Mouse (Mus musculus): ENCODE data around the gene Atf1. TPM values are rescaled to one million over a fixed set of nuclear protein-coding genes. Genes with fewer than 3 reads are reported as not detected.
"Not testable (repeated sequence)": the region's sequence is repeated elsewhere in the genome, so short reads cannot be mapped to it uniquely, and the experiment has no call there.

Atf1 gene
- polyA plus RNA-seq, 1 experiment from 2014 or later: 37.9 TPM

DNA sequence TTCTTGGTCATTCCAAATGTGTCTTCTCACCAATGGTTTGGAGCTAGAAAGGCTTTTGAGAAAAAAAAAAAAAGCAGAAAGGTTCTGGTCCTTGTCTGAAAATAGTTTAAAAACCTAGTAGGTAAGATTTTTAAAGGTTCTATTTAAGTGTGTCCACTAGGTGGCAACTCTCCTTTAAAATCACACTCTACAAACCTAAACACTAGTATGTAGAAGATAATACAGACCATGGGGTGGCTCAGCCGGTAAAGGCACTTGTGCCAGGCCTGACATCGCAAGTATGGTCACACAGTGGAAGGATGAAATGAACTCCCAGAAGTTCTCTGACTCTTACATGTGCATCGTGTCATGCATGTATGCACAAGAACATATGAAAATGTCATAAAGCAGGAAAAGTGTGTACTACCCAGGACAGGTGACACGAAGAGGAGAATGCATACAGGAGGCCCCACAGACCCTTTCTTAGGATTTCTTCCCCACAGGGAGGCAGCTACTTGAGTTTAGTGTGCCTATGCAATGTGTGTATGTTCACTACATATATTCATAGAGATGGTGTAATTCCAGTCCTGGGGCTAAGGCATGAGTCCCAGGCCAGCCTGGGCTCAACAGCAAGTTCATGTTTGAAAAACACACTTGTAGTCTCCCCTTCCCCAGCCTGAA lies 35.8 kb downstream of the Atf1 start:
- Histone ChIP-seq H3K36me3 (peaks cover 21% of the 10 kb centered on the region), H3K9ac (no peak overlapping the region), H3K9me3 (replicated peaks) (no peaks in the 10 kb centered on the region), H3K4me3 (no peak overlapping the region), H3K27ac (no peak overlapping the region), H3K4me2 (no peak overlapping the region), H3K27me3 (no peaks in the 10 kb centered on the region), H3K4me1 (replicated peaks) (0 out of 2 replicates have a peak, but pooled peaks cover 2% of the 10 kb centered on the region)
- WGBS: 26% methylated on average over 4 of the region's 4 CpGs
- no peak for ATAC-seq (replicated peaks; ENCODE audit: insufficient number of reproducible peaks, insufficient read depth, low FRiP score, low read depth)

DNA sequence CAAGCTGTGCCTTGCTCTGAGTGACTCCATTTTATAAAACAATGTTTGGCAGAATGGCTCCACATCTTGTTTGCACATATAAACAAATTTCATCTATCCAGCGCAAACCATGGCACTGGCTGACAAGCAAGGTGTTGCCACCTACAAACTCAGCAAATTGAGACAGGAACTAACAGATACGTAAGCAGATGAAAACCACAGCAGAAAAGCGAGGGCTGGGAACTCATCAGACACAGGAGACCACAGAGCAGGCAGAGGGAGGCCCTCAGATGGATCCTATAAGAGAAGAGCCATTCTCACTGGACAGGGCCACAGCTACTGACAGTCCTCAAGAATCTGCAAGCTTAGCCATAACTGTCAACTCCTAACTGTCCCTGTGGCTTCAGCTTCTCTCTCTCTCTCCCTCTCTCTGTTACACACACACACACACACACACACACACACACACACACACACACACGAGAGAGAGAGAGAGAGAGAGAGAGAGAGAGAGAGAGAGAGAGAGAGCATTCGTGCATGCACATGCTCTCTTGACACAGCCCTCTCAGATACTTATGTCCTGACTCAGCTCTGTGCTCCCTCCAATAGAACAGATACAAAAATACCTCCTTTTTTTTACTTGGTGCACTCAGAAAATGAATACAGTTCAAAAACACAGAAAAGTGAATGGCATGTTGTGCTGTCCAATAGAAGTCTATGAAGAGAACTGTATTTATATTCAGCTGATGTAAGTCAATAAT lies 38.1 kb downstream of the Atf1 start:
- Histone ChIP-seq H3K4me2 (no peak overlapping the region), H3K4me1 (replicated peaks) (0 out of 2 replicates have a peak, but pooled peaks cover 2% of the 10 kb centered on the region), H3K4me3 (no peak overlapping the region), H3K27ac (no peak overlapping the region), H3K27me3 (no peaks in the 10 kb centered on the region), H3K9me3 (replicated peaks) (no peaks in the 10 kb centered on the region), H3K9ac (no peak overlapping the region), H3K36me3 (peaks cover 12% of the 10 kb centered on the region)
- ATAC-seq (replicated peaks; ENCODE audit: insufficient number of reproducible peaks, insufficient read depth, low FRiP score, low read depth): no peak
- 72% methylated on average over 4 of the region's 5 CpGs for WGBS

GRCm38 (mm10) chr15:100268916-100269315 lies 41.3 kb downstream of the Atf1 start:
- Histone ChIP-seq H3K4me1 (replicated peaks) (no peaks in the 10 kb centered on the region), H3K4me2 (no peak overlapping the region), H3K9ac (no peak overlapping the region), H3K27me3 (no peaks in the 10 kb centered on the region), H3K36me3 (no peaks in the 10 kb centered on the region), H3K9me3 (replicated peaks) (no peaks in the 10 kb centered on the region), H3K27ac (no peak overlapping the region), H3K4me3 (no peak overlapping the region)
- ATAC-seq (replicated peaks; ENCODE audit: insufficient number of reproducible peaks, insufficient read depth, low FRiP score, low read depth): no peak
- 54% methylated on average over 2 of the region's 2 CpGs for WGBS

DNA sequence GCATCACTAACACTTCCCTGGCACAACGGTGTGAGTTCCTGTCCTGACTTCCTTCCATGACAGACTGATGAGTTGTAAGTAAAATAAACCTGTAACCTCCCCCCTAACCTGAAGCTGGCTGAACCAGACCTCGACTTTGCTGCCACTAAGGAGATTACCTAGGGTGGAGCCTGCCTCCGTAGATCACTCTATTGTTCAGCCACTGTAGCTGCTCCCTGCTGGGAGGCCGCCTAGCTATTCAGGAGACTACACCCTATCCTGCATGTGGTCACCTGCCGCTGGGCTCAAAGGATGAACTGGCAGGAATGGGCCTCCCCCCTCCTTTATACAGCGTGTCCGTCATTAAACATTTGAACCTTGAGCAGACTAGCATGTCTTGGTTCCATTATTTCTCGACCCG lies 42.2 kb downstream of the Atf1 start:
- Histone ChIP-seq H3K27me3 (no peaks in the 10 kb centered on the region), H3K4me2 (no peak overlapping the region), H3K27ac (no peak overlapping the region), H3K9ac (no peak overlapping the region), H3K4me1 (replicated peaks) (no peaks in the 10 kb centered on the region), H3K9me3 (replicated peaks) (no peaks in the 10 kb centered on the region), H3K36me3 (no peaks in the 10 kb centered on the region), H3K4me3 (no peak overlapping the region)
- ATAC-seq (replicated peaks; ENCODE audit: insufficient number of reproducible peaks, insufficient read depth, low FRiP score, low read depth): no peak
- 26% methylated on average over 9 of the region's 9 CpGs for WGBS

DNA sequence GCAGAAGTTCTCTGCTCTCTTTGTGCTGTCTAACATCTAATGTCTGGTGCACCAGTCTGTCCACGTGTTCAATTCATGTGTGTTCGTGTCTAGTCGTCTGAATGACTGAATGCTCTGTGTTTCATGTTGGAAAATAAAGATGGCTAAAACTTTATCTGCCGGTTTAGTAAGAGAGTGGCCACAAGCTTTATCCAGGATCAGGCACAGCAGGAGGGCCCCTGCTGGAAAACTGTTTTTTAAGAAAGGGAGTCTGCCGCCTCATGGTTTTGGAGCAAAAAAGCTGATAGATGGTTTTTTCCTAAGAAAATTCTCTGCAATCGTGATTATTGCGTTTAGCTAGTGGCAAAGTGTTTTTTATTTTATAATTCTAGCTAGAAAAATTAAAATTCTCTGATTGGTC lies 43.0 kb downstream of the Atf1 start:
- not testable (repeated sequence) for H3K27me3 ChIP-seq; H3K4me3 ChIP-seq; H3K4me2 ChIP-seq; H3K36me3 ChIP-seq; ATAC-seq (replicated peaks; ENCODE audit: insufficient number of reproducible peaks, insufficient read depth, low FRiP score, low read depth); H3K27ac ChIP-seq; H3K4me1 ChIP-seq (replicated peaks); H3K9me3 ChIP-seq (replicated peaks); H3K9ac ChIP-seq
- 43% methylated on average over 7 of the region's 7 CpGs for WGBS

DNA sequence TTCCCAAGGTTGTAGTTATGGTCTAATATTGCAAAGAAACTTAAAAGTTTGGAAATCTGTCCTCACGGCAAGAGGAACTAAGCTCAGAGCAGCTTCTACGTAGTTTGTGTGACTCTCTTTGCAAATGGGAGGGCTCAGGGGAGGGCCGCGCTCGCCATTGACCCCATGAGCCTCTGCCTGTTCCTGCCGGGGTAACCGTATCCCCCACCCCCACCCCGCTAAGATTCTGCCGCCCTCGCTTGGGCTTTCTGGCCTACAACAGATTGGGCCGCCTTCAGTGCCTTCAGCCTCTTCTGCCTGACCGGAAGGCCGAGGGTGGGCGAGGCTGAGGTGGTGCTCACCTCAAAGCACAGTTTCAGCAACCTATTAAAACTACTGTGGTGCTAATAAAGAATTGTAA lies 43.8 kb downstream of the Atf1 start:
- Histone ChIP-seq H3K4me1 (replicated peaks) (no peaks in the 10 kb centered on the region), H3K9me3 (replicated peaks) (no peaks in the 10 kb centered on the region), H3K9ac (no peak overlapping the region), H3K4me2 (no peak overlapping the region), H3K27ac (no peak overlapping the region), H3K4me3 (no peak overlapping the region), H3K27me3 (no peaks in the 10 kb centered on the region), H3K36me3 (no peaks in the 10 kb centered on the region)
- ATAC-seq (replicated peaks; ENCODE audit: insufficient number of reproducible peaks, insufficient read depth, low FRiP score, low read depth): no peak
- 71% methylated on average over 14 of the region's 14 CpGs for WGBS

DNA sequence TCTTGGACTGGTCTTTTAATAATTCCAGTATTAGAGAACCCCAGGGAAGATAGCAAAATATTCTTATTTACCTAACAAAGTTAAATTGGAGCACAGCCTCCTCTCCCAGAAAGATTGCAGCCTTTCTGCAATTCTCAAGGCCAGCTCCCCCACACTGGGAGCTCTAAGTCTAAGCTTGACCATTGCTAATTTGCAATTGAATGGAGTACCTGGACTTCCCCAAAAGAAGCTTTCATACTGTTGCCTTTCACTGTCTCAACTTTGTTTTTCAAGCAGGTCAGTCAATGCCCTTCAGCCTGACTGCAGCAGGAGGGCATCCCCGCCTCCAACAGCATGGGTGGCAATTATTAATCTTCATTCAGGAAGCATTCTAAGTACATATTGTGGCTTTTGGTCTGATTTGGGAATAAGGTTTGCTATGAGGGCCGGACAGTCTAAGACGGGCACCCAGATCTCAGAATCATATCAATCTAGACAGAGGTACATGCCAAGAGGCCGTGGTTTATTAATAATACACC lies 46.2 kb downstream of the Atf1 start:
- ATAC-seq (replicated peaks; ENCODE audit: insufficient number of reproducible peaks, insufficient read depth, low FRiP score, low read depth); H3K4me1 ChIP-seq (replicated peaks); H3K4me3 ChIP-seq; H3K4me2 ChIP-seq; H3K27me3 ChIP-seq; H3K9ac ChIP-seq; H3K9me3 ChIP-seq (replicated peaks); H3K27ac ChIP-seq; H3K36me3 ChIP-seq: not testable (repeated sequence)
- WGBS: 85% methylated on average over 4 of the region's 4 CpGs

GRCm38 (mm10) chr15:100274790-100275559 lies 47.4 kb downstream of the Atf1 start:
- Histone ChIP-seq H3K36me3 (no peaks in the 10 kb centered on the region), H3K9me3 (replicated peaks) (no peaks in the 10 kb centered on the region), H3K4me2 (no peak overlapping the region), H3K4me1 (replicated peaks) (no peaks in the 10 kb centered on the region), H3K4me3 (no peak overlapping the region), H3K27me3 (no peaks in the 10 kb centered on the region), H3K9ac (no peak overlapping the region), H3K27ac (no peak overlapping the region)
- WGBS: 85% methylated on average over 7 of the region's 7 CpGs
- no peak for ATAC-seq (replicated peaks; ENCODE audit: insufficient number of reproducible peaks, insufficient read depth, low FRiP score, low read depth)

DNA sequence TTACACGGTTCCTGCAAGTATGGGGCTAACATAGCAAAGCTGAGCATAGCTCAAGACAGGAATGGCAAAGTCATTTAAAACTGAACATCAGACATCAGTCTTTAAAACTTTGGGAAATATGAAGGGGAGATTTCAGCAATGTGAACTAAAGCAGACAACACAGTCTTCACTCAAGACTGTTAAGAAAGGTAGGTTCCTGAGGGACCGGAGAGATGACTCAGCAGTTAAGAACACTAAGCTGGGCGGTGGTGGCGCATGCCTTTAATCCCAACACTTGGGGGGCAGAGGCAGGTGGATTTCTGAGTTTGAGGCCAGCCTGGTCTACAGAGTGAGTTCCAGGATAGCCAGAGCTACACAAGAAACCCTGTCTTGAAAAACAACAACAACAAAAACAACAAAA lies 48.8 kb downstream of the Atf1 start:
- no peak for ATAC-seq (replicated peaks; ENCODE audit: insufficient number of reproducible peaks, insufficient read depth, low FRiP score, low read depth)
- H3K27me3 ChIP-seq: no peaks in the 10 kb centered on the region
- no peak overlapping the region for H3K4me2 ChIP-seq
- WGBS: 94% methylated on average over 4 of the region's 4 CpGs
- no peak overlapping the region for H3K4me3 ChIP-seq
- H3K4me1 ChIP-seq (replicated peaks): no peaks in the 10 kb centered on the region
- H3K9ac ChIP-seq: no peak overlapping the region
- no peak overlapping the region for H3K27ac ChIP-seq
- H3K9me3 ChIP-seq (replicated peaks): no peaks in the 10 kb centered on the region; the same call in 1 of the 2 replicates
- no peaks in the 10 kb centered on the region for H3K36me3 ChIP-seq

- no peaks in the 10 kb centered on the region for H3K27me3 ChIP-seq
- H3K27ac ChIP-seq: no peak overlapping the region
- no peak overlapping the region for H3K9ac ChIP-seq
- no peak overlapping the region for H3K4me3 ChIP-seq
- no peaks in the 10 kb centered on the region for H3K36me3 ChIP-seq
- no peaks in the 10 kb centered on the region; the same call in 1 of the 2 replicates for H3K9me3 ChIP-seq (replicated peaks)
- WGBS: 83% methylated on average over 3 of the region's 3 CpGs
- no peak overlapping the region for H3K4me2 ChIP-seq
- ATAC-seq (replicated peaks; ENCODE audit: insufficient number of reproducible peaks, insufficient read depth, low FRiP score, low read depth): no peak
- no peaks in the 10 kb centered on the region for H3K4me1 ChIP-seq (replicated peaks)
These were observed 50.0 kb downstream of the Atf1 start for GRCm38 (mm10) chr15:100277586-100277985.

- no peaks in the 10 kb centered on the region; the same call in 1 of the 2 replicates for H3K9me3 ChIP-seq (replicated peaks)
- no peak for ATAC-seq (replicated peaks; ENCODE audit: insufficient number of reproducible peaks, insufficient read depth, low FRiP score, low read depth)
- H3K9ac ChIP-seq: no peak within 1 kb of the TSS
- H3K27ac ChIP-seq: no peak within 1 kb of the TSS
- no peaks in the 10 kb centered on the region for H3K36me3 ChIP-seq
- no peak within 1 kb of the TSS for H3K4me2 ChIP-seq
- WGBS: 95% methylated on average over 20 of the region's 20 CpGs
- H3K4me3 ChIP-seq: no peak within 1 kb of the TSS
- no peaks in the 10 kb centered on the region for H3K4me1 ChIP-seq (replicated peaks)
- H3K27me3 ChIP-seq: no peaks in the 10 kb centered on the region
These were observed 53.0 kb downstream of the Atf1 start, which contains the start of gene Tmprss12 for GRCm38 (mm10) chr15:100280626-100281025. Tmprss12 (plus strand) TSS chr15:100280837.

All from heart, embryonic 15.5 days (tissue).